Mouse (Mus musculus): Measurements from ENCODE around the gene Eea1. TPM values are rescaled to one million over a fixed set of nuclear protein-coding genes. Genes with fewer than 3 reads are reported as not detected.

The Eea1 gene
- 14.4 and 15.8 TPM in 2 replicates for polyA plus RNA-seq (2015; fragmentation: Nextera tagmentation; extraction: Ambion mirVana)

DNA sequence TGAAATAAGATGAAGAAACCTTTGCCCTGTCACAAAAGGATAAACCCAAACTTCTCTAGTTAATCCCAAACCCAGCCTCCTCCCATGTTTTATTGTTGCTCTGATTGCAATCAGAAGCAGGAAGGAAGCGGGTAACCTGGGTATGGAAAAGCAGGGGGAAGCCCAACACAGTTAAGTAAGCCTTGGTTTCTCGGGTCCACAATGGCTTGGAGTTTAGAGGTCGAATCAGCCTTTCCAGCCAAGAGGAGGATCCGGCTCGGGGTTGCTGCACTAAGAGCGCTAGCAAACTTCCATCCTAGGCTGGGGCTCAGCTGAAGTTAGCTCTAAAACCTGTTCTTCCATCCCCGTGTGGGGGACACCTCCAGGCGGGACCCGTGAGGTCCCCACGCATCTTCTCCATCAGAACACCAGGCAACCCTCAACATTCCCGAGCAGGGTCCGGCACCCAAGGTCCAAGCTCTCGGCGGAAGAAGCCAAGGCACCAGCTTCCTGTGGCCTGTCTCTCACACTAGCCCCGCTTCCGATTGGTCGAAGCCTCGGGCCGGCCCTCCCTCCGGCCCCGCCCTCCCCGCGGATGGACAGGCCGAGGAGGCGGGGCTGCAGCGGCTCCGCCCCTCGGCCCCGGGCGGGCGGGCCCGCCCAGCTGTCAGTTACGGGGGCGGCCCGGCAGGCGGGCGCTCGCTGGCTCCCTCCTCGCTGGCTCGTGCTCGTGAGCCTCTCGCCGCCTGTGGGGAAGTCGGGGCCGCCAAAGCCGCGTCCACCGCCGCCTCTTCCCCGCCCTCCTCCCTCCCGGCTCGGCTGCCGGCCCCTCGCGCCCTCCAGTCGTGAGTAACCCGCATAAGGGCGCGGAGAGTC lies at the start of gene Eea1:
Gene Eea1, plus strand, starts transcription at position 605 of the 855 bp plus-strand sequence.
- WGBS = under 1% methylated on average over 41 of the region's 59 CpGs
- Histone ChIP-seq H3K27me3 (ENCODE audit: insufficient read depth, low read length) (no peaks in the 10 kb centered on the region), H3K4me3 (ENCODE audit: low read length) (peak within 1 kb of the TSS; percentile 90), H3K27ac (ENCODE audit: low read length) (peak within 1 kb of the TSS; percentile 93), H3K36me3 (ENCODE audit: insufficient read depth, low read length) (no peaks in the 10 kb centered on the region), H3K4me1 (ENCODE audit: insufficient read depth, low read length) (peaks cover 16% of the 10 kb centered on the region), H3K9ac (replicated peaks; ENCODE audit: low read length) (peak within 1 kb of the TSS; percentile 89), H3K9me3 (ENCODE audit: low read length) (no peaks in the 10 kb centered on the region), H3K4me2 (replicated peaks; ENCODE audit: low read depth, low read length) (peak within 1 kb of the TSS; percentile 80)
- ATAC-seq (ENCODE audit: low FRiP score, low TSS enrichment) = peak; percentile 99

DNA sequence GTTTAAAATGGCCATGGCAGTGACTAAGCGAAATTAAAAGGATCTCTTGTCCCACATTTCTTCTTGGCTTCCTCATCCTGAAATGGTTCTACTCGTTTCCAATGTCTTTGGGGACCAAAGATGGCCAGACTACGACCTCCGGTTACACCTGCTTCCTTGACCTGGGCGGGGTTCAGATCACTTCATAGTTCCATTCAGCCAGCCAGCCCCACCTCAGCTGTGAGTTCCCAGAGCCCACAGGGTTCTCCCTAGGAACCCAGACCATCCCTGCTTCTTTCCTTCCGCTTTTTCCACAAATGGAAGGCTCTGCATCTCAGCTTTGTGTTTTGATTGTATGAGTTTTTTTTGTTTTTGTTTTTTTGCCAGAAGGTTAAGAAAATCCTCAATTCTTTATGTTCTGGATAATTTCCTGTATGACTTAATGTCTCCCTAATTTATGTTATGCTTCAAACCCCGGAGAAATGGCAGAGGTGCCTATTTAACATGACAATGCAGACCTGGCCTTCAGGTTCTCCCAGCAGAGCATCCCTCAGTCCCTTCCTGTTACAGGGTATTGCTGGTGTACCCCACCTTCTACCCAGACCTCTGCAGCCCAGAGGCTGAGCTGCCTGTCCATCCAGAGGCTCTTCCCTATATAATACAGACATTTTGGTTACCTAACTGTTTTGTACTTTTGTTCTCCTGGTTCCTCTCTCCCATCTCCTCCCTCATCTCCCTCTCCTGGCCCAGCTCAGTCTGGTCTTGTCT lies 49.1 kb upstream of the Eea1 start:
- no peak for ATAC-seq (ENCODE audit: low FRiP score, low TSS enrichment)

DNA sequence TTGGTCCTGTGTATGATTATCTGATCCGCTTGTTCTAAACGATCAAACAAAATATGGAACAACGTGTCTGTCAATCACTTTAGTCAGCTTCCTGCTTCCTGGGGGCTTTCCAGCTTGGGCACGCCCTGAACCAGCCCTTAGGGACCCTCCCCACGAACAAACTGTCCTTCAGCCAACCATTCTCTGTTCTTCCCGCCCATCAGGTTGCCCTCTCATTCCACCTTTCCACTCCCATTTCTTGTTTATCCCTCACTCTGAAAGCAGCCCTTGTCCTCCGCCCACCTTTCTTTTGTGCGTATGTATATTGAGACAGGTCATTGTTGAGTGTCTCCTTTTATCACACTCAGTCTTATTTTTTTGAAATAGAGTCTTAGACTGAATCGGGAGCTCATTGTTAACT lies 48.3 kb upstream of the Eea1 start:
- 0 out of 2 replicates have a peak, but pooled peaks cover 5% of the 10 kb centered on the region for H3K4me1 ChIP-seq (ENCODE audit: insufficient read depth, low read length)
- no peak for ATAC-seq (ENCODE audit: low FRiP score, low TSS enrichment)
- H3K27me3 ChIP-seq (ENCODE audit: insufficient read depth, low read length) = no peaks in the 10 kb centered on the region

More for the DNA sequence above, 49.1 kb upstream of the Eea1 start:
- Histone ChIP-seq H3K27me3 (ENCODE audit: insufficient read depth, low read length) (no peaks in the 10 kb centered on the region), H3K27ac (ENCODE audit: low read length) (no peak overlapping the region), H3K9me3 (ENCODE audit: low read length) (no peaks in the 10 kb centered on the region), H3K9ac (replicated peaks; ENCODE audit: low read length) (no peak overlapping the region), H3K4me2 (replicated peaks; ENCODE audit: low read depth, low read length) (no peak overlapping the region), H3K4me3 (ENCODE audit: low read length) (no peak overlapping the region), H3K36me3 (ENCODE audit: insufficient read depth, low read length) (no peaks in the 10 kb centered on the region), H3K4me1 (ENCODE audit: insufficient read depth, low read length) (0 out of 2 replicates have a peak, but pooled peaks cover 5% of the 10 kb centered on the region)
- WGBS = 71% methylated on average over 7 of the region's 7 CpGs

DNA sequence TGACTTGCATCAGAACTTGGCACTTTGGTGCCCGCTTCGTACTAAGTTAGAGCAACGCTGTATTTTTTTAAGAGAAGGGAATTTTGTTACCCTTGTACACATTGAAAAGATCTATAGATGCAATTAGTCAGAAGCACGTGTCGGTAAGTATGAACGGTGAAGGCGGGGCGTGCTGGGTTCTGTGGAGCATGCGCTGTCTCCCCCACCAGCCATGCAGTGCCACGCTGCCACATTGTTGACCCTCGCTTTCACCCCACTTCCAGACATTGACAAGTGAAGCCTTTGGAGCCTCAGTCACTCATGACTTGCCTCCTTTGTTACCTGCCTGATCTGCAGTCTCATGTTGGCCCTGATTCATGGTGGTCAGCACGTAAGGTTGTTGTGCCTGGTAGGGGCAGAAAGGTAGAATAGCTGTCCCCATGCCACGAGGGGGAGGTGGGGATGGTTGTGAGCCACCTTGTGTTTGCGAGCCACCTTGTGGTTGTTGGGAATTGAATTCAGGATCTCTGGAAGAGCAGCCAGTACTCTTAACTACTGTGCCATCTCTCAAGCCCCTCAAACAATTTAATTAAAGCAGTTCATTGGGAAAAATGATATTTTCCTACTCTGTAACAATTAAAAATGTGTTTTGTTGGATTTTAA lies 47.0 kb upstream of the Eea1 start:
- no peak for ATAC-seq (ENCODE audit: low FRiP score, low TSS enrichment)
- Histone ChIP-seq H3K27ac (ENCODE audit: low read length) (no peak overlapping the region), H3K4me2 (replicated peaks; ENCODE audit: low read depth, low read length) (no peak overlapping the region), H3K4me1 (ENCODE audit: insufficient read depth, low read length) (0 out of 2 replicates have a peak, but pooled peaks cover 5% of the 10 kb centered on the region), H3K9ac (replicated peaks; ENCODE audit: low read length) (no peak overlapping the region), H3K27me3 (ENCODE audit: insufficient read depth, low read length) (no peaks in the 10 kb centered on the region), H3K9me3 (ENCODE audit: low read length) (no peaks in the 10 kb centered on the region), H3K4me3 (ENCODE audit: low read length) (no peak overlapping the region), H3K36me3 (ENCODE audit: insufficient read depth, low read length) (no peaks in the 10 kb centered on the region)
- WGBS = 86% methylated on average over 14 of the region's 14 CpGs

More for the DNA sequence above, 48.3 kb upstream of the Eea1 start:
- Histone ChIP-seq H3K4me3 (ENCODE audit: low read length) (no peak overlapping the region), H3K9ac (replicated peaks; ENCODE audit: low read length) (no peak overlapping the region), H3K4me2 (replicated peaks; ENCODE audit: low read depth, low read length) (no peak overlapping the region), H3K27ac (ENCODE audit: low read length) (no peak overlapping the region), H3K9me3 (ENCODE audit: low read length) (no peaks in the 10 kb centered on the region), H3K36me3 (ENCODE audit: insufficient read depth, low read length) (no peaks in the 10 kb centered on the region)
- 84% methylated on average over 9 of the region's 9 CpGs for WGBS

DNA sequence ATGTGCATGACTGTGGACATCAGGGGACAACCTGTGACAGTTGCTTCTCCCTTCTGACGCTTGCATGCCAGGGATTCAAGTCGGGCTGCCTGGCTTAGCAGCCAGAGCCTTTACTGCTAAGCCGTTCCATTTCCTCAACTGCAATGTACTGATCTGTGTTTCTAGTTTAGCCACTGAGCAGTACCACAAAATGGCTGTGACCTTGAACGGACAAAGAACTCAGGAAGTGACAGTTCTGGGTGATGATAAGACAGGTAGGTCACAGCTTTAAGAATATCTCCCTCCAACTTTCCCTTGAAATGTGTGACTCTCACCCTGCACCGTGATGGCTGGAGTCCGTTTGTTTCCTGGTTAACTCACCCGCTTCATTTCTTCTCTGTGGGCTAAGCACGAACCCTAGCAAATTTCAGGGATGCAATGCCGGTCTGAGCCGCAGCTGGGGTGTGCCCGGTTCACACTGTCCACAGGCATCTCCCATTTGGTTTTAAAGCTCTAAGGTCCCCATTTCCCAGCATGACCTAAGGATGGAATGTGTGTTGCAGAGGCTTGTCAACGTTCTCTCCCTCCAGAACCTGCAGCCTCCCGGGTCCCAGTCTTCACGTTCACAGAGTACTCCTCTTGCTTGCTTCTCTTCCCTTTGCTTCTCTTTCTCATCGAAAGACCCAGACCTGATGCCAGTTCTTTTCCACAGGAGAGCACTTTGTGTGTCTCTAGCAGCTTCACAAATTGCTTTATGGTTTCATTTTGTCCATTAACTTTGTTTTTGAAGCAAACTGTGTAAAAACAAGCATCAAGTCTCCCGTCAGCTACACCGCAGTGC lies 46.2 kb upstream of the Eea1 start:
- Histone ChIP-seq H3K9ac (replicated peaks; ENCODE audit: low read length) (peak overlapping the region; percentile 63), H3K4me2 (replicated peaks; ENCODE audit: low read depth, low read length) (peak overlapping the region; percentile 63), H3K4me3 (ENCODE audit: low read length) (peak overlapping the region; percentile 41), H3K27me3 (ENCODE audit: insufficient read depth, low read length) (no peaks in the 10 kb centered on the region), H3K27ac (ENCODE audit: low read length) (no peak overlapping the region), H3K4me1 (ENCODE audit: insufficient read depth, low read length) (0 out of 2 replicates have a peak, but pooled peaks cover 5% of the 10 kb centered on the region), H3K36me3 (ENCODE audit: insufficient read depth, low read length) (no peaks in the 10 kb centered on the region), H3K9me3 (ENCODE audit: low read length) (no peaks in the 10 kb centered on the region)
- WGBS = 33% methylated on average over 17 of the region's 17 CpGs
- no peak for ATAC-seq (ENCODE audit: low FRiP score, low TSS enrichment)

DNA sequence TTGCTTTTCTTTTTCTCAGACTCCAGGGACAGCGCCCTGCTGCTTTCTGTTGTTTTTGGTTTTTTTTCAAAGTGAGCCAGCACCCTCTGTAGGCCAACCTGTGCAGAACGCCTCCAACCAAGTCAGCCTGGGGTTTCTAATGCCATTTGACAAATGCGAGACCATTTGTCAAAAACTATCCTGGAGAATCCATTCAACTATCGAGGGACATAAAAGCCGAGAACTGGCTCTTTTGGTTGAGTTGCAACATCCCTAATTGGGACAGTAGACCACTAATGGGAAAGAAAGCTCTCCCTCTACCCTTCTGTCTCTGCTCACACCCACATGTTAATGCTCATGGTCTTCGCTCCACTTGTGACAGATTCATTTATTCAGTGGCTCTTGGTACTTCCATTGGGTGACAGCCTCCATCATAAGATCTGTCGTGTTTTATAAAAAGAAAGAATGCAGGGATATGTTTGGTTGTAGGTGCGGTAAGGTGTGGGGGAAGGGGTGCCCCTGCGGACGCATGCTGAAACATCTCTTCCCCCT lies 45.5 kb upstream of the Eea1 start:
- Histone ChIP-seq H3K9me3 (ENCODE audit: low read length) (no peaks in the 10 kb centered on the region), H3K4me2 (replicated peaks; ENCODE audit: low read depth, low read length) (peak overlapping the region; percentile 63), H3K4me1 (ENCODE audit: insufficient read depth, low read length) (0 out of 2 replicates have a peak, but pooled peaks cover 5% of the 10 kb centered on the region), H3K27me3 (ENCODE audit: insufficient read depth, low read length) (no peaks in the 10 kb centered on the region), H3K36me3 (ENCODE audit: insufficient read depth, low read length) (no peaks in the 10 kb centered on the region), H3K4me3 (ENCODE audit: low read length) (peak overlapping the region; percentile 41), H3K9ac (replicated peaks; ENCODE audit: low read length) (peak overlapping the region; percentile 63; the same call in 1 of the 2 replicates), H3K27ac (ENCODE audit: low read length) (no peak overlapping the region)
- ATAC-seq (ENCODE audit: low FRiP score, low TSS enrichment) = no peak; the same call in 1 of the 2 replicates
- WGBS = 40% methylated on average over 10 of the region's 10 CpGs

DNA sequence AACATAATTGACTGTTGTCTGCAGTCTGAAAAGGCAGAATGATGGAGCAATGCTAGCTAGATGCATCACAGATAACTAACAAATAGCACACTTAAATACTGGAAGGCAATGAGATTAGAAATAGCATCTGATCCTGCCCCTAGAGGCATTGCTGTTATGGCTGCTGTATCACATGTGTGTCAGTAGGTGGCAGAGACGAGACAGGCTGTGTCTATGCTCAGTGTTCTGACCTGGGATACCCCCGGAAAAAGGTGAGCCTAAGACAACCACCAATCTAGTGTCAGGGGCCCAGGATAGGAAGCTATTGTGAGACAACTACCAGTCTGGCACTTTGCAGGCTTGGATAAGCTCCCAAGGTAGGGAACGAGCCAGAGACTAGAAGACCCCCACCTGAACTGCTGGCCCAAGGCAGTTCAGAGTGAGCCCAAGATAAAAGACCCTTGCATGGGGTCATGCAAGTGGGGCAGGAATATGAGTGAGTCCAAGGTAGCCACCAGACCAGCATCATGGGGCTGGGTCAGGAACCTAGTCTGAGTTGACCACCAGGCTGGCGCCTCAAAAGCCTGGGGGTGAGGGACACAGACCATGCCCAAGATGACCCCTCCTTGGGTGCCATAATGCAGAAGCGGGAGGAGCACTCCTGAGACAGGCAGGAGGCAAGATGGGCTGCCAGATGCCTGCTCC lies 41.8 kb upstream of the Eea1 start:
- ATAC-seq (ENCODE audit: low FRiP score, low TSS enrichment) = no peak
- Histone ChIP-seq H3K4me3 (ENCODE audit: low read length) (no peak overlapping the region), H3K9me3 (ENCODE audit: low read length) (no peaks in the 10 kb centered on the region), H3K4me1 (ENCODE audit: insufficient read depth, low read length) (0 out of 2 replicates have a peak, but pooled peaks cover 5% of the 10 kb centered on the region), H3K27me3 (ENCODE audit: insufficient read depth, low read length) (no peaks in the 10 kb centered on the region), H3K36me3 (ENCODE audit: insufficient read depth, low read length) (no peaks in the 10 kb centered on the region), H3K27ac (ENCODE audit: low read length) (no peak overlapping the region), H3K9ac (replicated peaks; ENCODE audit: low read length) (no peak overlapping the region), H3K4me2 (replicated peaks; ENCODE audit: low read depth, low read length) (no peak overlapping the region)
- 69% methylated on average over 5 of the region's 5 CpGs for WGBS

DNA sequence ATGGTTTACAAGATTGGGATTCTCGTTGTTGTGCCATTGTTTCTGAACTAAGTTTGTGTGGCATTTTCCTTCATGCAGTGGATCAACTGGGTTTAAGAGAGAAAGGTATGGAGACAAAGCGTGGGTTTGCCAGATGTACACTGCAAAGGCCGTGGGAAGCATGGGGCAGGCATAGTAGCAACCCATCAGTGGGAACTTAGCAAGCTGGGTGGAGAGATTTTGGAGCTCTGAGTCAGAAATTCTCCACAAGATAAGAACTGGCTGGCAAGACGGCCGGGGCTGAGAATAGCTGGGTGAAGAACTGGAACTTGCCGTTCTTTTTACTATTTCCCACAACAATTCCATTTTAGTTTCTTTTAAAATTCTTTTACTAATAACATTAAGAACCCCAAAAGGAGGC lies 35.8 kb upstream of the Eea1 start:
- Histone ChIP-seq H3K9ac (replicated peaks; ENCODE audit: low read length) (no peak overlapping the region), H3K9me3 (ENCODE audit: low read length) (no peaks in the 10 kb centered on the region), H3K27me3 (ENCODE audit: insufficient read depth, low read length) (no peaks in the 10 kb centered on the region), H3K4me1 (ENCODE audit: insufficient read depth, low read length) (no peaks in the 10 kb centered on the region), H3K4me2 (replicated peaks; ENCODE audit: low read depth, low read length) (no peak overlapping the region), H3K36me3 (ENCODE audit: insufficient read depth, low read length) (no peaks in the 10 kb centered on the region), H3K27ac (ENCODE audit: low read length) (no peak overlapping the region), H3K4me3 (ENCODE audit: low read length) (no peak overlapping the region)
- no peak for ATAC-seq (ENCODE audit: low FRiP score, low TSS enrichment)
- 94% methylated on average over 6 of the region's 6 CpGs for WGBS

Measured in kidney, embryonic 16.5 days (tissue).